Mouse (Mus musculus) bone marrow, adult 2 months (tissue): ENCODE measurements around the gene Lrrc8e.

Source experiments
- CTCF ChIP-seq: fragments of 200-500 bp; IDR thresholded peaks from 2 replicates; pipeline ENCODE4 v1.5.1; 2011; ENCODE audit warnings: low read length, control low read depth; ENCODE audit not compliant: control insufficient read depth, insufficient read depth
- POLR2A ChIP-seq: fragments of 200-500 bp; IDR thresholded peaks from 2 replicates; pipeline ENCODE4 v1.6.1; 2011; ENCODE audit warnings: low read depth, mild to moderate bottlenecking, control low read depth, low read length, borderline replicate concordance; ENCODE audit not compliant: control insufficient read depth

- TF ChIP-seq CTCF, result no peak
- TF ChIP-seq POLR2A, result no peak
These were observed 33.2 kb downstream of the Lrrc8e start for GRCm38 (mm10) chr8:4259805-4260170.
